Mouse (Mus musculus): ENCODE measurements around the gene Pex19. TPM values are rescaled to one million over a fixed set of nuclear protein-coding genes. Genes with fewer than 3 reads are reported as not detected.

Pex19 gene
- total RNA-seq, 2 experiments from 2014 or later, result 130 to 147 TPM

GRCm38 (mm10) chr1:172179102-172179501 is 52.5 kb downstream of the Pex19 start:
- DNase-seq (ENCODE audit: low spot score in 2 of 2), result no peak

- DNase-seq (ENCODE audit: low spot score in 2 of 2), result no peak
These were observed 54.3 kb downstream of the Pex19 start for GRCm38 (mm10) chr1:172180881-172181280.

- no peak for DNase-seq (ENCODE audit: low spot score in 2 of 2)
These were observed 55.2 kb downstream of the Pex19 start for GRCm38 (mm10) chr1:172181777-172182176.

- DNase-seq (ENCODE audit: low spot score in 2 of 2), result no peak
These were observed 56.5 kb downstream of the Pex19 start for GRCm38 (mm10) chr1:172183056-172183455.

- DNase-seq (ENCODE audit: low spot score in 2 of 2), result no peak
These were observed 57.4 kb downstream of the Pex19 start for GRCm38 (mm10) chr1:172183915-172184314.

Other genes starting within 250 kb of the Pex19 start
- under 1 TPM; 0.16 to 0.20 TPM for gene Gm10521, start 231.1 kb upstream of the Pex19 start, total RNA-seq (2021)
- under 1 TPM; 0.21 to 0.39 TPM for gene Slamf6, start 209.2 kb upstream of the Pex19 start, total RNA-seq (2021)
- gene Vangl2, start 98.3 kb upstream of the Pex19 start, total RNA-seq (2021), result 10 to 100 TPM in 1 of 2 experiments, 1 to 10 TPM in 1; 9.6 to 10.4 TPM
- not detected for gene Nhlh1, start 69.2 kb upstream of the Pex19 start, total RNA-seq (2021)
- gene Copa, start 44.2 kb upstream of the Pex19 start, total RNA-seq (2021), result 100 to 1,000 TPM; 162 to 172 TPM
- gene Ncstn, start 44.0 kb upstream of the Pex19 start, total RNA-seq (2021), result 10 to 100 TPM; 62.9 to 65.4 TPM
- gene Dcaf8, start 21.3 kb downstream of the Pex19 start, total RNA-seq (2021), result 100 to 1,000 TPM; 139 to 169 TPM
- 100 to 1,000 TPM; 113 TPM for gene Pea15a, start 80.0 kb downstream of the Pex19 start, total RNA-seq (2021)
- gene Casq1, start 93.1 kb downstream of the Pex19 start, total RNA-seq (2021), result 1,000 to 10,000 TPM; 2,015 to 2,024 TPM
- under 1 TPM; 0.17 to 0.18 TPM for gene Atp1a4, start 131.7 kb downstream of the Pex19 start, total RNA-seq (2021)
- gene Igsf8, start 134.9 kb downstream of the Pex19 start, total RNA-seq (2021), result 10 to 100 TPM; 24.8 to 26.9 TPM
- gene Atp1a2, start 171.3 kb downstream of the Pex19 start, total RNA-seq (2021), result 100 to 1,000 TPM; 454 to 465 TPM
- not detected for gene Kcnj9, start 202.6 kb downstream of the Pex19 start, total RNA-seq (2021)
- gene Kcnj10, start 214.5 kb downstream of the Pex19 start, total RNA-seq (2021), result 1 to 10 TPM; 2.2 to 2.3 TPM
- gene Pigm, start 249.8 kb downstream of the Pex19 start, total RNA-seq (2021), result 1 to 10 TPM; 7.7 to 9.7 TPM

Measured in gastrocnemius, postnatal 4 days (tissue).